Mouse (Mus musculus) lung, embryonic 16.5 days (tissue): ENCODE data around the gene Gja1. TPM values are rescaled to one million over a fixed set of nuclear protein-coding genes. Genes with fewer than 3 reads are reported as not detected.

Experiments
- ATAC-seq: fragments of 200-750 bp; cut with Nextera tagmentation; 2 replicates; pipeline ENCODE4 v1.8.0; 2017; ENCODE audit warnings: low read depth, mild to moderate bottlenecking, moderate library complexity
- H3K27ac ChIP-seq: fragments of 300-500 bp; sonication (generic); 2 replicates; pipeline ENCODE4 v1.5.1; 2014; ENCODE audit warnings: mild to moderate bottlenecking, control low read depth, low read length
- H3K27me3 ChIP-seq: fragments of 300-500 bp; sonication (generic); 2 replicates; pipeline ENCODE4 v1.6.1; 2014; ENCODE audit warnings: low read depth, low read length, mixed read lengths; ENCODE audit not compliant: control insufficient read depth, insufficient read depth
- H3K36me3 ChIP-seq: fragments of 300-500 bp; sonication (generic); 2 replicates; pipeline ENCODE4 v1.6.1; 2014; ENCODE audit warnings: low read length; ENCODE audit not compliant: control insufficient read depth, insufficient read depth
- H3K4me1 ChIP-seq: fragments of 300-500 bp; sonication (generic); replicated peaks from 2 replicates; pipeline ENCODE4 v1.6.1; 2014; ENCODE audit warnings: low read length, mixed read lengths; ENCODE audit not compliant: control insufficient read depth, insufficient read depth
- H3K4me2 ChIP-seq: fragments of 300-500 bp; sonication (generic); 2 replicates; pipeline ENCODE4 v1.6.1; 2014; ENCODE audit warnings: low read depth, low read length, control low read depth
- H3K4me3 ChIP-seq: fragments of 300-500 bp; sonication (generic); 2 replicates; pipeline ENCODE4 v1.5.1; 2014; ENCODE audit warnings: mild to moderate bottlenecking, low read length, control low read depth
- H3K9ac ChIP-seq: fragments of 300-500 bp; sonication (generic); 2 replicates; pipeline ENCODE4 v1.6.1; 2014; ENCODE audit warnings: low read length, control low read depth
- H3K9me3 ChIP-seq: fragments of 300-500 bp; sonication (generic); 2 replicates; pipeline ENCODE4 v1.6.1; 2016; ENCODE audit warnings: low read length; ENCODE audit not compliant: control insufficient read depth
- WGBS: fragments of 180-500 bp; shearing (Covaris S2); extraction: QIAGEN DNeasy Blood & Tissue Kit; methylation state at CpG from one replicate; pipeline ENCODE4 v1.1.7; 2014; 5-methylcytosine and 5-hydroxymethylcytosine counted together
- polyA plus RNA-seq: library from polyadenylated mRNA; unstranded; fragments of >200 nt; fragmentation: Nextera tagmentation; extraction: Ambion mirVana; gene quantifications from 2 replicates; pipeline ENCODE4 v1.2.1, GENCODE M21; 2015

The Gja1 gene
- polyA plus RNA-seq, 1 experiment from 2014 or later: 111 TPM

- H3K36me3 ChIP-seq: no peaks in the 10 kb centered on the region
- ATAC-seq: peak; percentile 78
- no peaks in the 10 kb centered on the region for H3K27me3 ChIP-seq
- H3K27ac ChIP-seq: no peak overlapping the region
- peaks cover 4% of the 10 kb centered on the region for H3K4me1 ChIP-seq
- peak overlapping the region; percentile 54; the same call in 1 of the 2 replicates for H3K9ac ChIP-seq
- H3K9me3 ChIP-seq: no peaks in the 10 kb centered on the region
- H3K4me2 ChIP-seq: peak overlapping the region; percentile 61
- 7% methylated on average over 23 of the region's 23 CpGs for WGBS
- peak overlapping the region; percentile 39 for H3K4me3 ChIP-seq
These were observed 54.7 kb downstream of the Gja1 start for GRCm38 (mm10) chr10:56431600-56432389.

GRCm38 (mm10) chr10:56432390-56432709, 55.2 kb downstream of the Gja1 start:
- 0 out of 2 replicates have a peak, but pooled peaks have one; percentile 17 for ATAC-seq
- no peak overlapping the region for H3K9ac ChIP-seq
- H3K4me3 ChIP-seq: no peak overlapping the region
- H3K9me3 ChIP-seq: no peaks in the 10 kb centered on the region
- no peaks in the 10 kb centered on the region for H3K27me3 ChIP-seq
- no peaks in the 10 kb centered on the region for H3K36me3 ChIP-seq
- no peak overlapping the region; the same call in 1 of the 2 replicates for H3K4me2 ChIP-seq
- H3K4me1 ChIP-seq: peaks cover 4% of the 10 kb centered on the region
- H3K27ac ChIP-seq: no peak overlapping the region
- WGBS: 29% methylated on average over 6 of the region's 6 CpGs

- ATAC-seq: no peak
- H3K36me3 ChIP-seq: no peaks in the 10 kb centered on the region
- no peaks in the 10 kb centered on the region for H3K27me3 ChIP-seq
- 44% methylated on average over 11 of the region's 11 CpGs for WGBS
- H3K9ac ChIP-seq: no peak overlapping the region
- no peak overlapping the region for H3K27ac ChIP-seq
- H3K9me3 ChIP-seq: no peaks in the 10 kb centered on the region
- H3K4me3 ChIP-seq: no peak overlapping the region
- no peak overlapping the region; the same call in 1 of the 2 replicates for H3K4me2 ChIP-seq
- peaks cover 5% of the 10 kb centered on the region for H3K4me1 ChIP-seq
These were observed 60.2 kb downstream of the Gja1 start for GRCm38 (mm10) chr10:56437290-56437689.

GRCm38 (mm10) chr10:56439638-56440037, 62.5 kb downstream of the Gja1 start:
- no peaks in the 10 kb centered on the region for H3K9me3 ChIP-seq
- no peaks in the 10 kb centered on the region for H3K36me3 ChIP-seq
- no peaks in the 10 kb centered on the region for H3K27me3 ChIP-seq
- no peak overlapping the region for H3K4me3 ChIP-seq
- 42% methylated on average over 4 of the region's 4 CpGs for WGBS
- no peak overlapping the region for H3K27ac ChIP-seq
- H3K4me2 ChIP-seq: no peak overlapping the region
- no peak; the same call in 1 of the 2 replicates for ATAC-seq
- no peak overlapping the region for H3K9ac ChIP-seq
- H3K4me1 ChIP-seq: peaks cover 5% of the 10 kb centered on the region

GRCm38 (mm10) chr10:56444457-56444856, 67.3 kb downstream of the Gja1 start:
- H3K9ac ChIP-seq: no peak overlapping the region
- WGBS: 68% methylated on average over 2 of the region's 2 CpGs
- no peaks in the 10 kb centered on the region for H3K9me3 ChIP-seq
- H3K4me2 ChIP-seq: no peak overlapping the region
- peaks cover 5% of the 10 kb centered on the region; the same call in 1 of the 2 replicates for H3K4me1 ChIP-seq
- ATAC-seq: no peak
- no peaks in the 10 kb centered on the region for H3K36me3 ChIP-seq
- H3K4me3 ChIP-seq: no peak overlapping the region
- H3K27me3 ChIP-seq: no peaks in the 10 kb centered on the region
- H3K27ac ChIP-seq: no peak overlapping the region

GRCm38 (mm10) chr10:56449030-56449429, 71.9 kb downstream of the Gja1 start:
- H3K36me3 ChIP-seq: no peaks in the 10 kb centered on the region
- no peak overlapping the region for H3K9ac ChIP-seq
- 50% methylated on average over 4 of the region's 4 CpGs for WGBS
- H3K9me3 ChIP-seq: no peaks in the 10 kb centered on the region
- H3K27ac ChIP-seq: no peak overlapping the region
- no peak overlapping the region for H3K4me3 ChIP-seq
- H3K4me1 ChIP-seq: no peaks in the 10 kb centered on the region
- ATAC-seq: no peak
- H3K27me3 ChIP-seq: no peaks in the 10 kb centered on the region
- no peak overlapping the region for H3K4me2 ChIP-seq

Other genes starting within 250 kb of the Gja1 start
- gene Tbc1d32, start 148.6 kb upstream of the Gja1 start, polyA plus RNA-seq: 3.9 and 4.1 TPM in 2 replicates